Mouse (Mus musculus) ES-Bruce4 (cell line): ENCODE data around the gene Grcc10. TPM values are rescaled to one million over a fixed set of nuclear protein-coding genes. Genes with fewer than 3 reads are reported as not detected.

ENCODE experiments used
- H3K27ac ChIP-seq: 2 replicates; pipeline ENCODE4 v1.5.1; 2012; ENCODE audit warnings: low read length, inconsistent platforms; ENCODE audit not compliant: insufficient read depth
- H3K27me3 ChIP-seq: 2 replicates; pipeline ENCODE4 v1.6.1; 2012; ENCODE audit warnings: mild to moderate bottlenecking, low read length, inconsistent platforms; ENCODE audit not compliant: control insufficient read depth, poor library complexity, insufficient read depth, severe bottlenecking
- H3K36me3 ChIP-seq: 2 replicates; pipeline ENCODE4 v1.6.1; 2012; ENCODE audit warnings: inconsistent platforms, mild to moderate bottlenecking, low read length, moderate library complexity; ENCODE audit not compliant: control insufficient read depth, poor library complexity, insufficient read depth, severe bottlenecking
- H3K4me1 ChIP-seq: one replicate; pipeline ENCODE4 v1.8.1; 2011; ENCODE audit warnings: low read length; ENCODE audit not compliant: control insufficient read depth, insufficient read depth
- H3K4me3 ChIP-seq: 2 replicates; pipeline ENCODE4 v1.5.1; 2011; ENCODE audit warnings: low read depth, mild to moderate bottlenecking, low read length
- H3K9ac ChIP-seq: 2 replicates; pipeline ENCODE4 v1.6.1; 2012; ENCODE audit warnings: low read depth, mild to moderate bottlenecking, inconsistent platforms; ENCODE audit not compliant: poor library complexity, severe bottlenecking
- H3K9me3 ChIP-seq: replicated peaks from 2 replicates; pipeline ENCODE4 v1.6.1; 2012; ENCODE audit warnings: mild to moderate bottlenecking, low read length, inconsistent platforms; ENCODE audit not compliant: control insufficient read depth, poor library complexity, insufficient read depth, severe bottlenecking
- CTCF ChIP-seq: IDR thresholded peaks from one replicate; pipeline ENCODE4 v1.8.1; 2011; ENCODE audit warnings: low read depth, low read length
- EP300 ChIP-seq: IDR thresholded peaks from 2 replicates; pipeline ENCODE4 v1.6.1; 2011; ENCODE audit warnings: low read depth, low read length; ENCODE audit not compliant: insufficient read depth
- POLR2A ChIP-seq: IDR thresholded peaks from one replicate; pipeline ENCODE4 v1.8.1; 2011; ENCODE audit warnings: low read length; ENCODE audit not compliant: insufficient read depth
- polyA plus RNA-seq: library from polyadenylated mRNA; stranded (reverse); fragments of >200 nt; gene quantifications from 2 replicates; pipeline ENCODE4 v1.2.4, GENCODE M21; 2011; ENCODE audit warnings: low read depth; ENCODE audit not compliant: missing spikeins, insufficient read depth, insufficient read length

Gene Grcc10
- polyA plus RNA-seq, 1 experiment: 93.5 TPM

DNA sequence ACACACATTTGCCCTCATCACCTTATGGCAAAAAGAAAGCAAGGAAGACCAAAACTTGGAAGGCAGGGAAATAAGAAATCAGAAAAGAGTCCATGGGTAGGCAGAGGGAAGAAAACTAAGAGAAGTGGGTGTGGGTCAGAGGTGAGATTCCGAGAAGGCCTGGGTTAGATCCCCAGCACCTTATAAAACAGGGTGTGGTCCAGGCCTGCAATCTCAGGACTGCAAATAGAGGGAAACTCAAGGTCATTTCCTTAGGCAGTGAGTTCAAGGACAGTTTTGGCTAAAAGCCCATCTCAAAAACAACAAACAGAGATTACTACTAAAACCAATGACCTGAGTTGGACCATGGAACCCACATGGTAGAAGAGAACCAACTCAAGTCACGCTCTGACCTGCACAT lies 12.7 kb upstream of the Grcc10 start:
- Histone ChIP-seq H3K27ac (peak overlapping the region; percentile 30; the same call in 1 of the 2 replicates), H3K9ac (no peak overlapping the region), H3K27me3 (no peaks in the 10 kb centered on the region), H3K4me1 (peaks cover 5% of the 10 kb centered on the region), H3K36me3 (no peaks in the 10 kb centered on the region), H3K4me3 (no peak overlapping the region), H3K9me3 (no peaks in the 10 kb centered on the region)
- TF ChIP-seq CTCF (no peak), EP300 (no peak), POLR2A (no peak)

DNA sequence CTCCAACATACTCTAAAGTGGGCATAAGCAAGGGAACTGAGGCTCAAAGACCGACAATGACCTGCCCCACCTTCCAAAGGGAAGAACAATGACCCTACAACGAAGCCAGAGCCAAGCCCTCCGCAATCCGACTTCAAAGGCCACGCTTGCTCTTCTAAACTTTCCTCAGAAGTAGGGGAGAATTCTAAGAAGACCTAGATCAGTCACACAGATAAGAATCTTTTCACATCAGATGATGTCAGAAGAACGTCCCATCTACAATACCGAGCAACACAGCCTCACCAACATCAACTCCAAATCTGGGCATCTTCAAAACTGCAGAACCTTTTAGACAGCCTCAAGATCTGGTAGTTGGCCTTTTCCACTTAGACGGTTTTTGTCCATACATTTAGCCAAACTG lies 9.2 kb upstream of the Grcc10 start:
- H3K36me3 ChIP-seq: no peaks in the 10 kb centered on the region
- H3K4me1 ChIP-seq: peaks cover 5% of the 10 kb centered on the region
- H3K9me3 ChIP-seq: no peaks in the 10 kb centered on the region
- H3K9ac ChIP-seq: no peak overlapping the region
- H3K27ac ChIP-seq: no peak overlapping the region
- no peak overlapping the region for H3K4me3 ChIP-seq
- H3K27me3 ChIP-seq: no peaks in the 10 kb centered on the region
- TF ChIP-seq CTCF: no peak

DNA sequence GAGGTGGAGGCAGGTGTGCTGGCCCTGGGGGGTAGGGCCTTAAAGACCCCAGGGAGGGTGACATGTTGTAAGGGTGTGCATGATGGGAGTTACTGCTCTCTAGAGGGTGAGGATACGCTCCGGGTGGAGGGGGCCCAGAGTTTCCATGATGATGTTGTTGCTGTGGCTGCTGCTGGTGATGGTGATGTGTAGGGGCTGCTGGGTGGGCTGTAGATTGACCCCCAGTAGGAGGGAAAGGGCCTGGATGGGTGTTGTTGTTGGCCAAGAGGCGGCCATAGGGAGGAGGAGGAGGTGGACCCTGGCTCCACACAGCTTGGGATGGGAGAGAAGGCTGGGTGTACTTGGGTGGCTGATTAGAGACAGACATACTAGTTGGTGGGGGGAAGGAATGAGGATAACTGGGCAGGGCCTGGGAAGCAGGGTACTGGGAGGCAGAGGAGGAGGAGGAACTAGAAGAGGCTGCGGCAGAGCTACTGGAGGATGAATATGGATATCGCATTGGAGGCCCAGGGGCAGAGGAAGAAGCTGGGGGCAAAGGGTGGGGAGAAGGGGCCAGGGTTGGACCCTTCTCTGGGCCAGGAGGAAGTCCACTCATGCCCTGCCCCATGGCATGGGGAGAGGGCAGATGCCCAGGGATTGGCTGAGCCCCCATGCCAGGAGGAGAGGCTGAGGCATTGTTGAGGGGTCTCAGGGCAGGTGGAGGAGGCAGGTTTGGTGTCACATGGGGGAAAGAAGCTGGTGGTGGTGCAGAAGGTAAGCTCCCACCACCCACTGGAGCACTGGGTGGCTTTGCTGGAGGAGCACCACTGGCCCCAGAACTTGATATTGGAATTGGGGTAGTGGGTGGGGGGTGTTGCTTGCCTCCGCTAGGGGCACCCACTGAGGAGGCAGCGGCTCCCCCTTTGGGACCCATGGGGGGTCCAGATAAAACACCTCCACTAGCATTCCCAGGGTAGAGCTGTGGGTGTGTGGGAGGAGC lies 5.8 kb upstream of the Grcc10 start:
- Histone ChIP-seq H3K4me3 (peak overlapping the region; percentile 59), H3K27ac (no peak overlapping the region), H3K27me3 (no peaks in the 10 kb centered on the region), H3K4me1 (no peaks in the 10 kb centered on the region), H3K9ac (peak overlapping the region; percentile 88; the same call in 1 of the 2 replicates), H3K36me3 (no peaks in the 10 kb centered on the region), H3K9me3 (no peaks in the 10 kb centered on the region)
- TF ChIP-seq CTCF (no peak), EP300 (no peak), POLR2A (no peak)

DNA sequence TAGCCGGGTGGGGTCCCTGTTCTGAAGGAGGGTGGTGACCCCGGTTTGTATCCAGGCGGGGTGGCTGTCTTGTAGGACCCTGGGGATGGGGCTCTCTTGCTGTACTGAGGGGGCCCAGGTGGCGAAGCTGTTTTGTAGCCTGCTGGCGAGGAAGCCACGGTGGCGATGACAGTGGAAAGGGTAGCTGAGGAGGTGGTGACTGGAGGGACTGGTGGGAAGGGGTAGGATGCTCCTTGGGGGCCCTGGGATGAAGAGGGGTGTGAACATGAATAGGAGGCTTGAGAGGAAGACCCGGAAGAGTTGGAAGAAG lies 5.1 kb upstream of the Grcc10 start:
- Histone ChIP-seq H3K27me3 (no peaks in the 10 kb centered on the region), H3K4me1 (no peaks in the 10 kb centered on the region), H3K9me3 (no peaks in the 10 kb centered on the region), H3K4me3 (peak overlapping the region; percentile 59), H3K36me3 (no peaks in the 10 kb centered on the region), H3K9ac (peak overlapping the region; percentile 88), H3K27ac (no peak overlapping the region)
- no peak for TF ChIP-seq EP300
- no peak for TF ChIP-seq POLR2A
- TF ChIP-seq CTCF: no peak

DNA sequence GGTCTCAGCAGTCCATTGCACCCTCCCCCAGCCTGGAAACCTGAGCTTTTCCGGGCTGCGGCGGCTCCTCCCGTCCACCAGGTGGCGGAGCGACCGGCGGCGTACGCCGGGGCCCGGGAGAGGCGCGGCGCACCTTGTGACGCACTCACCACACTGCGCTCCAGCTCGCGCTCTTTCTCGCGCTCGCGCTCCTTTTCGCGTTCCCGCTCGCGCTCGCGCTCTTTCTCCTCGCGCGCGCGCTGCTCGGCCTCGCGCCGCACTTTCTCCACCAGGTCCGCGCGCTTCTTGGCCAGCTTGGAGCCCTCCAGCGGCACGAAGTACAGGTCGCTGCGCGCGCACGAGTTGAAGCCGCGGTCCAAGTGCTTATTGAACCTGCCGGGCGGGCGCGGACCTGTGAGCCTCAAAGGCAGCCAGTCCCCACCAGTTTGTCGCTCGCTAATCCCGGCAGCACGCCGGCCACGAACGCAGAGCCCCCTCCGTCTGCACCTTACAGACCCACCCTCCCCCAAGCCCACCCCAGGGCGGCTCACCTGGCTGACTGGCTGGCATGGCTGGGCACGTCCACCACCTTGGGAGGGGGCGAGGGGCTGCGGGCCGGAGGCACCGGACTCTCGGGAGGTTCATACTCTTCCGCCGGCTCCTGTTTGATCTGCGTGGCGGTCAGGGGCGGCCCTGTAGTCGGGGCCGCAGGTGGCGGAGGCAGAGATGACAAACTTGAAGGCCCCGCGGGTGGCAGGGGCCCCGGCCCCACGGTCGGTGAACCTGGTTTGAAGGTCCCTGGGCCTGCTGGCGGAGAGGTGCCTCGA lies 4.5 kb upstream of the Grcc10 start:
- TF ChIP-seq CTCF (peak; percentile 56), POLR2A (no peak), EP300 (peak; percentile 51; the same call in 1 of the 2 replicates)
- Histone ChIP-seq H3K4me1 (no peaks in the 10 kb centered on the region), H3K4me3 (peak overlapping the region; percentile 65), H3K27ac (no peak overlapping the region), H3K9ac (peak overlapping the region; percentile 88), H3K27me3 (no peaks in the 10 kb centered on the region), H3K36me3 (no peaks in the 10 kb centered on the region), H3K9me3 (no peaks in the 10 kb centered on the region)

DNA sequence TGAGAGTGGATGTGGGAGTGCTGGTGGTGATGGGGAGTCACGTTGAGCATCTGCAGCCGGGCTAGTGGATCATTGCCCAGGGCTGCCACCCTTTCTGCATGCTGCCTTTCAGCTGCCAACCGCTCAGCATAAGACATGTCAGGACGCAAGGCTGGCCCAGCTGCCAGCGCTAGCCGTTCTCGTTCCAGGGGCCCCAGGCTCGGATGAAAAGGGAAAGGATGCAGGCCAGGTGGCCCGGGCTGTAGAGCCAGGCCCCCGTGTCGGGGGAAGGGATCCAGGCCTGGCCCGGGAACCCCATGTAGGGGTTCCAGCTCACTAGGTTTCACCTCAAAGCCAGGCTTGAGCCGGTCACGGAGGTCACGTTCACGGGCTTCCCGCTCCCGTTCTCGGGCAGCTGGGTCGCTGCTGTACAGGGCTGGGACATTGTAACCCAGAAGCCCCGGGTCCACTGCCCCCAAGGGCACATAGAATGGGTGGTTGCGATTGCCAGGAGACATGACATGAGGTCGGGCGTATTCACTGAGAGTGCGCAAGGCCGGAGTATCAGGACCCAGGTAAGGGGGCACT lies 3.7 kb upstream of the Grcc10 start:
- Histone ChIP-seq H3K27ac (no peak overlapping the region), H3K36me3 (no peaks in the 10 kb centered on the region), H3K9me3 (no peaks in the 10 kb centered on the region), H3K9ac (peak overlapping the region; percentile 69), H3K4me3 (peak overlapping the region; percentile 65), H3K4me1 (peaks cover under 1% of the 10 kb centered on the region), H3K27me3 (no peaks in the 10 kb centered on the region)
- no peak for TF ChIP-seq POLR2A
- TF ChIP-seq CTCF: no peak
- TF ChIP-seq EP300: no peak
